Mouse (Mus musculus): ENCODE data around the gene Cdc6. TPM values are rescaled to one million over a fixed set of nuclear protein-coding genes. Genes with fewer than 3 reads are reported as not detected.
"Not testable (repeated sequence)": the region's sequence is repeated elsewhere in the genome, so short reads cannot be mapped to it uniquely, and the experiment has no call there.

Cdc6 gene
- polyA plus RNA-seq, 1 experiment from 2014 or later = 23.2 TPM

GRCm38 (mm10) chr11:98926553-98926952 lies 19.0 kb downstream of the Cdc6 start:
- Histone ChIP-seq H3K9me3 (no peaks in the 10 kb centered on the region), H3K27me3 (no peaks in the 10 kb centered on the region), H3K36me3 (no peaks in the 10 kb centered on the region), H3K4me2 (peak overlapping the region; percentile 33; the same call in 1 of the 2 replicates), H3K27ac (peak overlapping the region; percentile 89), H3K9ac (no peak overlapping the region), H3K4me3 (0 out of 2 replicates have a peak overlapping the region, but pooled peaks have one; percentile 5), H3K4me1 (peaks cover 97% of the 10 kb centered on the region)
- 58% methylated on average over 7 of the region's 7 CpGs for WGBS
- no peak for ATAC-seq (ENCODE audit: insufficient number of reproducible peaks, low FRiP score, low TSS enrichment, low read depth)

DNA sequence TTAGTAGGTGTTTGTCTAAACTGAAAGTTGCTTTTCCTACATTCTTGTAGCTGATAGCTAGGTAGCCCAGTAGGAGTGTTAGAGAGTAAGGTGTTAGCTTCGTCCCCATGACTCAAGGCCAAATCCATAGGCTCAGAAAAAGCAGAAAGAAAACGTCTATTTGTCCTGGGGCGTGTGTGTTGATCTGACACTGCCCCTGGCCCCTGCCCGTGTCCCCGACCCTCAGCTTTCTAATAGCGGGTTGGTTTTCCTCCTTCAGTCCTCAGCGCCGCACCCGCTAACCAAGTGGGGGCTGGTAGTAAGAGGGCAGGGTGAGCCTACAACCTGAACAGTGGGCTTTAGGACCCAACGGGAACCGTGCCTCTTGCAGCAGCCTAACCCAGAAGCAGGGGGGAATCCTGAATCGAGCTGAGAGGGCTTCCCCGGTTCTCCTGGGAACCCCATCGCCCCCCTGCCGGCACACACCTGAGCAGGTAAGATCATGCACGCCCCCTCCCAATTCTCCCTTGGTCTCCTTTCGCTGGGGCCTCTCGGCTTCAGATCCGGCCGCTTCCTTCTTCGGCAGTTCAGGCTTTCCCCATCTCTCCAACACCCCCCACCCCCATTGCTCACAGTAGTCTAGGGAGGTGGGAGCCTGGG lies 20.0 kb downstream of the Cdc6 start, which contains the start of gene Rara:
Rara (plus strand) TSS at position 381 of the 639 bp plus-strand sequence.
- Histone ChIP-seq H3K27me3 (no peaks in the 10 kb centered on the region), H3K9ac (peak within 1 kb of the TSS; percentile 63), H3K36me3 (no peaks in the 10 kb centered on the region), H3K9me3 (no peaks in the 10 kb centered on the region), H3K4me3 (peak within 1 kb of the TSS; percentile 64), H3K27ac (peak within 1 kb of the TSS; percentile 94), H3K4me2 (peak within 1 kb of the TSS; percentile 82), H3K4me1 (peaks cover 100% of the 10 kb centered on the region)
- WGBS = 6% methylated on average over 21 of the region's 21 CpGs
- no peak for ATAC-seq (ENCODE audit: insufficient number of reproducible peaks, low FRiP score, low TSS enrichment, low read depth)

DNA sequence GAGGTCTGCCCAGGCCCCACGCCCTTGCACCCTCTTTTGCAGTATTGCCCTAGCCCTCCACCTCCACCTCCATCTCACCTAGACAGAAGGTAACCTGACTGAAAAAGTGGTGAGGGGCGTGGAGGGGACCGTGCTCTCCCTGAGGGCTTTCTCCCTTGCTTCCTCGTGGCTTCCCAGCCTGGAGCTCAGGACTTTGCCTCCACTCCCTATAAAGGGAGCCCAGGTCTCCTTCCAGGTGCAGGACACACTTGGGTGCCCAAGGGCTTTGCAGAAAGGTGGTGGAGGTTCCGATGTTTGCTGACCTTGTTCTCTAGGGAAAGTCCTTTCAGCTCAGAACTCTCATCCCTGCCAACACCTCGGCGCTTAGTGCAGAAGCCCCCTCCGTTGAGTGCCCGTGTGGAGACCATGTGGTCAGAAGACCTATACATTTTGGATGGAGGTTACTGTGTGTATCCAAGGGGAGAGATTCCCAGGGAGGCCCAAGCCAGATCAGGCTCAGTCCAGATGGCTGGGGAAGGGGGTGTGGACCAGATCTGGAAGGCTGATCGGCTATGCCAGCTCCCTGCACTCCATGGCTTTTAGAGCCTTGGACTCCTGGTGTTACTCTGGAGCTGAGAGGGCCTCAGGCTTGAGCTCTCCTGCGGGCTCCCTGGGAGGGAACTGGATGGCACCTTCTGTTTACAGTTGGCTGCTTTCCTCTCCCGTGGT lies 20.7 kb downstream of the Cdc6 start:
- peak overlapping the region; percentile 94 for H3K27ac ChIP-seq
- no peaks in the 10 kb centered on the region for H3K36me3 ChIP-seq
- 3% methylated on average over 12 of the region's 12 CpGs for WGBS
- ATAC-seq (ENCODE audit: insufficient number of reproducible peaks, low FRiP score, low TSS enrichment, low read depth) = no peak
- H3K27me3 ChIP-seq = no peaks in the 10 kb centered on the region
- peak overlapping the region; percentile 64 for H3K4me3 ChIP-seq
- H3K4me2 ChIP-seq = peak overlapping the region; percentile 82
- H3K9ac ChIP-seq = peak overlapping the region; percentile 63
- peaks cover 100% of the 10 kb centered on the region for H3K4me1 ChIP-seq
- H3K9me3 ChIP-seq = no peaks in the 10 kb centered on the region

- Histone ChIP-seq H3K4me2 (peak overlapping the region; percentile 82), H3K27me3 (no peaks in the 10 kb centered on the region), H3K9me3 (no peaks in the 10 kb centered on the region), H3K36me3 (no peaks in the 10 kb centered on the region), H3K4me1 (peaks cover 100% of the 10 kb centered on the region), H3K27ac (peak overlapping the region; percentile 94), H3K4me3 (peak overlapping the region; percentile 64), H3K9ac (no peak overlapping the region)
- 14% methylated on average over 9 of the region's 9 CpGs for WGBS
- no peak for ATAC-seq (ENCODE audit: insufficient number of reproducible peaks, low FRiP score, low TSS enrichment, low read depth)
These were observed 21.9 kb downstream of the Cdc6 start for GRCm38 (mm10) chr11:98929503-98929902.

- 18% methylated on average over 7 of the region's 7 CpGs for WGBS
- no peaks in the 10 kb centered on the region for H3K36me3 ChIP-seq
- H3K9ac ChIP-seq = 0 out of 2 replicates have a peak overlapping the region, but pooled peaks have one; percentile 4
- peaks cover 100% of the 10 kb centered on the region for H3K4me1 ChIP-seq
- H3K9me3 ChIP-seq = no peaks in the 10 kb centered on the region
- peak overlapping the region; percentile 82 for H3K4me2 ChIP-seq
- peak overlapping the region; percentile 64 for H3K4me3 ChIP-seq
- H3K27ac ChIP-seq = peak overlapping the region; percentile 94
- H3K27me3 ChIP-seq = no peaks in the 10 kb centered on the region
- no peak for ATAC-seq (ENCODE audit: insufficient number of reproducible peaks, low FRiP score, low TSS enrichment, low read depth)
These were observed 22.6 kb downstream of the Cdc6 start for GRCm38 (mm10) chr11:98930127-98930601.

GRCm38 (mm10) chr11:98930773-98931512 lies 23.3 kb downstream of the Cdc6 start:
- no peak for ATAC-seq (ENCODE audit: insufficient number of reproducible peaks, low FRiP score, low TSS enrichment, low read depth)
- no peaks in the 10 kb centered on the region for H3K36me3 ChIP-seq
- peak overlapping the region; percentile 82 for H3K4me2 ChIP-seq
- 25% methylated on average over 10 of the region's 10 CpGs for WGBS
- peaks cover 99% of the 10 kb centered on the region for H3K4me1 ChIP-seq
- peak overlapping the region; percentile 94 for H3K27ac ChIP-seq
- H3K4me3 ChIP-seq = peak overlapping the region; percentile 64; the same call in 1 of the 2 replicates
- no peaks in the 10 kb centered on the region for H3K9me3 ChIP-seq
- no peak overlapping the region for H3K9ac ChIP-seq
- H3K27me3 ChIP-seq = no peaks in the 10 kb centered on the region

DNA sequence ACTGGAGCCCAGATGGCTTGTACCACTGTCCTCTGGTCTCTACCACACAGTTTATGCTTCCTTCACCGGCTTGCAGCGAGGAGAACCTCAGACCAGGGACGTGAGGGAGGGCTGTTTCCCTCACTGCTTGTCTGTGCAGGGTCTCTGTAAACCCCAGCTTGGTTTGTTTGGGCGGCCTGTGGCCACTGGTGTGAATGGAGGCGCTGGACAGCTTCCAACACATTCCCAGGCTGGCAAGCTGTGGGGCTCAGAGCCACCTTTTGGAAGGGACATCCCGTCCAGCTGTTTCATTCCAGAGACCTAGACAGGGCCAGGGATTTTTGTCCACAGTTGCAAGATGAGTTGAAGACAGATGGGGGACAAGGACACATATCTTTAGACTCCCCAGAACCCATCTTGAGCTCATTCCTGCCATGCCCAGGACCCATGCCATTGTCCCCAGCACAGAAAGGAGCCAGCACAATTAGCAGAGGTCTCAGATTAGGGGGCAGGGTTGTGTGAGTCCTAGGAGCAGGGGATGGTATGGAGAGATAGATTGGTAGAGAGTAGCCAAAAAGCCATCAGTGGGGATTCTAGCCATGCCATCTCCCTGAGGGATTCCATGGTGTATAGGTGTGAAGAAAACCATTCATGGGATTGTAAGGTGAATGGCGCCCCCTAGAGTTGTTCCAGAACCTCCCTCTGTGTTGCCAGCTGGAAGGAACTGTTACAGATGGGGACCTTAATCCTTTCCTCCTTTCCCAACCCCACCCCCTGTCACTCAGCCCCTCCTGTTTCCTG lies 24.1 kb downstream of the Cdc6 start:
- peaks cover 99% of the 10 kb centered on the region for H3K4me1 ChIP-seq
- H3K9me3 ChIP-seq = no peaks in the 10 kb centered on the region
- peak overlapping the region; percentile 82 for H3K4me2 ChIP-seq
- peak overlapping the region; percentile 94 for H3K27ac ChIP-seq
- no peak for ATAC-seq (ENCODE audit: insufficient number of reproducible peaks, low FRiP score, low TSS enrichment, low read depth)
- no peaks in the 10 kb centered on the region for H3K36me3 ChIP-seq
- 23% methylated on average over 7 of the region's 7 CpGs for WGBS
- no peak overlapping the region for H3K9ac ChIP-seq
- H3K4me3 ChIP-seq = peak overlapping the region; percentile 8; the same call in 1 of the 2 replicates
- no peaks in the 10 kb centered on the region for H3K27me3 ChIP-seq

- Histone ChIP-seq H3K36me3 (no peaks in the 10 kb centered on the region), H3K27ac (peak overlapping the region; percentile 94), H3K4me3 (0 out of 2 replicates have a peak overlapping the region, but pooled peaks have one; percentile 3), H3K27me3 (no peaks in the 10 kb centered on the region), H3K4me2 (peak overlapping the region; percentile 41), H3K9ac (no peak overlapping the region), H3K4me1 (peaks cover 93% of the 10 kb centered on the region), H3K9me3 (no peaks in the 10 kb centered on the region)
- 7% methylated on average over 19 of the region's 19 CpGs for WGBS
- peak; percentile 18 for ATAC-seq (ENCODE audit: insufficient number of reproducible peaks, low FRiP score, low TSS enrichment, low read depth)
These were observed 24.9 kb downstream of the Cdc6 start for GRCm38 (mm10) chr11:98932293-98933091.

DNA sequence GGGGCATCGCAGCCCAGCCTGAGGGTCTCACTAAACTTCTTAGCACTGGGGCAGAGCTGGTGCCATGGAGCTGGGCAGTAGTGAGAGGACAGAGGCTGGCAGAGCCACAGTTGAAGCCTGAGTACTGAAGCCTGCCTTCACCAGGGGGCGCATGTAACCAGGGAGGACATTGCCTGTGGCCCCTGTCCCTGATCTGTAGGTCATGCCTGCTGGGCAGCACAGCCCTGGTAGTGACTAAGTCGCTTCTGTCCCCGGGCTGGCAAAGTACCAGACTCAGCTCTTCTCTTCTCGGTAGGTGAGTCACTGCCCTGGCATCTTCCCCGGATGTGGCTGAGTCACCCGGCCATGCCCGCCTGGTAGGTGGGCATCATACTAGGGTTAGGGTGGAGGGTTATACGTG lies 25.6 kb downstream of the Cdc6 start:
- H3K27ac ChIP-seq = peak overlapping the region; percentile 94
- ATAC-seq (ENCODE audit: insufficient number of reproducible peaks, low FRiP score, low TSS enrichment, low read depth) = no peak
- H3K4me3 ChIP-seq = no peak overlapping the region
- peak overlapping the region; percentile 41 for H3K4me2 ChIP-seq
- no peaks in the 10 kb centered on the region for H3K9me3 ChIP-seq
- H3K9ac ChIP-seq = no peak overlapping the region
- H3K27me3 ChIP-seq = no peaks in the 10 kb centered on the region
- peaks cover 87% of the 10 kb centered on the region for H3K4me1 ChIP-seq
- WGBS = 21% methylated on average over 9 of the region's 9 CpGs
- no peaks in the 10 kb centered on the region for H3K36me3 ChIP-seq

GRCm38 (mm10) chr11:98933847-98934246 lies 26.2 kb downstream of the Cdc6 start:
- H3K27me3 ChIP-seq; H3K9ac ChIP-seq; H3K9me3 ChIP-seq; H3K4me3 ChIP-seq; ATAC-seq (ENCODE audit: insufficient number of reproducible peaks, low FRiP score, low TSS enrichment, low read depth); H3K4me2 ChIP-seq; H3K36me3 ChIP-seq: not testable (repeated sequence)
- 96% methylated on average over 2 of the region's 2 CpGs for WGBS
- Histone ChIP-seq H3K4me1 (peaks cover 87% of the 10 kb centered on the region), H3K27ac (peak overlapping the region; percentile 94; the same call in 1 of the 2 replicates)

All from limb, embryonic 15.5 days (tissue).